Mouse (Mus musculus) ES-E14 (cell line): ENCODE measurements around the gene Jade1. TPM values are rescaled to one million over a fixed set of nuclear protein-coding genes. Genes with fewer than 3 reads are reported as not detected.

Experiments
- DNase-seq: peaks from one replicate; pipeline ENCODE4 v3.0.0-alpha.2; 2013; ENCODE audit warnings: low read depth, low spot score
- H3K27ac ChIP-seq: 2 replicates; pipeline ENCODE4 v1.5.1; 2012; ENCODE audit warnings: low read depth, mild to moderate bottlenecking, low read length, moderate library complexity, mixed read lengths; ENCODE audit not compliant: poor library complexity, insufficient read depth, severe bottlenecking
- H3K36me3 ChIP-seq: 2 replicates; pipeline ENCODE4 v1.6.1; 2012; ENCODE audit warnings: mild to moderate bottlenecking, low read length, moderate library complexity, mixed read lengths; ENCODE audit not compliant: control insufficient read depth, poor library complexity, insufficient read depth, severe bottlenecking
- H3K4me1 ChIP-seq, 2 experiments: fragments of 150-350 bp in 1 of 2; sonication (generic) in 1 of 2; 2 replicates each; pipeline ENCODE4 v1.6.1; 2012; ENCODE audit warnings: low read length in 2 of 2, mild to moderate bottlenecking in 1 of 2, mixed read lengths in 1 of 2; ENCODE audit not compliant: control insufficient read depth in 2 of 2, insufficient read depth in 2 of 2, poor library complexity in 1 of 2
- H3K4me3 ChIP-seq, 2 experiments: fragments of 150-350 bp in 1 of 2; sonication (generic) in 1 of 2; 2 replicates each; pipeline ENCODE4 v1.5.1; 2012; ENCODE audit warnings: low read length in 2 of 2, low read depth in 1 of 2, mild to moderate bottlenecking in 1 of 2, mixed read lengths in 1 of 2; ENCODE audit not compliant: insufficient read depth in 1 of 2, poor library complexity in 1 of 2, severe bottlenecking in 1 of 2
- H3K9ac ChIP-seq: 2 replicates; pipeline ENCODE4 v1.6.1; 2012; ENCODE audit warnings: low read depth, mild to moderate bottlenecking, low read length, mixed read lengths; ENCODE audit not compliant: poor library complexity, insufficient read depth, severe bottlenecking
- H3K9me3 ChIP-seq: fragments of 150-350 bp; sonication (generic); 2 replicates; pipeline ENCODE4 v1.6.1; 2012; ENCODE audit warnings: low read depth, mild to moderate bottlenecking, low read length; ENCODE audit not compliant: control insufficient read depth, insufficient read depth
- CHD2 ChIP-seq: IDR thresholded peaks from 2 replicates; pipeline ENCODE4 v1.6.1; 2014; ENCODE audit warnings: mild to moderate bottlenecking, low read depth, low read length, inconsistent platforms
- HCFC1 ChIP-seq: IDR thresholded peaks from 2 replicates; pipeline ENCODE4 v1.6.1; 2012; ENCODE audit warnings: low read length, inconsistent platforms, borderline replicate concordance; ENCODE audit not compliant: insufficient read depth
- MAFK ChIP-seq: IDR thresholded peaks from 2 replicates; pipeline ENCODE4 v1.6.1; 2014; ENCODE audit warnings: mild to moderate bottlenecking, low read depth, low read length, inconsistent platforms; ENCODE audit not compliant: insufficient read depth
- ZC3H11A ChIP-seq: IDR thresholded peaks from 2 replicates; pipeline ENCODE4 v1.6.1; 2012; ENCODE audit warnings: low read depth, mild to moderate bottlenecking, inconsistent platforms, low read length, borderline replicate concordance
- ZNF384 ChIP-seq: IDR thresholded peaks from 2 replicates; pipeline ENCODE4 v1.6.1; 2012; ENCODE audit warnings: low read depth, low read length, inconsistent platforms
- in situ Hi-C, 2 experiments: fragments of 600-800 bp; cut with MboI; formaldehyde crosslinking; loops; one replicate each; pipeline ENCODE4 v1.15.1; 2025; ENCODE audit warnings: low sequenced_read_pairs in 2 of 2, inconsistent platforms in 1 of 2; ENCODE audit not compliant: unreplicated experiment in 2 of 2
- total RNA-seq: library from RNA; depleted of rRNA; stranded (reverse); fragments of 300-350 nt; gene quantifications from 2 replicates; pipeline ENCODE4 v1.2.3, GENCODE M21; 2012

The Jade1 gene
- total RNA-seq, 1 experiment, result 218 TPM

- peaks cover 67% of the 10 kb centered on the region for H3K36me3 ChIP-seq
- H3K27ac ChIP-seq, result no peak overlapping the region
- in situ Hi-C loops, result no loop called here
- H3K9me3 ChIP-seq, result no peaks in the 10 kb centered on the region
- TF ChIP-seq ZC3H11A (no peak), HCFC1 (no peak)
- no peak overlapping the region for H3K4me3 ChIP-seq
- H3K4me1 ChIP-seq, result peaks cover 6 to 35% of the 10 kb centered on the region in 2 experiments
- no peak for DNase-seq
- H3K9ac ChIP-seq, result no peak overlapping the region
Measured at GRCm38 (mm10) chr3:41575971-41576370, 20.4 kb downstream of the Jade1 start.

GRCm38 (mm10) chr3:41577240-41577639 is 21.7 kb downstream of the Jade1 start:
- Histone ChIP-seq H3K9me3 (no peaks in the 10 kb centered on the region), H3K4me3 (no peak overlapping the region), H3K36me3 (peaks cover 70% of the 10 kb centered on the region), H3K27ac (no peak overlapping the region), H3K4me1 (peaks cover 6 to 37% of the 10 kb centered on the region in 2 experiments), H3K9ac (no peak overlapping the region)
- DNase-seq, result no peak
- in situ Hi-C loops, result no loop called here
- TF ChIP-seq ZNF384 (no peak), MAFK (no peak), HCFC1 (no peak), ZC3H11A (no peak), CHD2 (no peak)

DNA sequence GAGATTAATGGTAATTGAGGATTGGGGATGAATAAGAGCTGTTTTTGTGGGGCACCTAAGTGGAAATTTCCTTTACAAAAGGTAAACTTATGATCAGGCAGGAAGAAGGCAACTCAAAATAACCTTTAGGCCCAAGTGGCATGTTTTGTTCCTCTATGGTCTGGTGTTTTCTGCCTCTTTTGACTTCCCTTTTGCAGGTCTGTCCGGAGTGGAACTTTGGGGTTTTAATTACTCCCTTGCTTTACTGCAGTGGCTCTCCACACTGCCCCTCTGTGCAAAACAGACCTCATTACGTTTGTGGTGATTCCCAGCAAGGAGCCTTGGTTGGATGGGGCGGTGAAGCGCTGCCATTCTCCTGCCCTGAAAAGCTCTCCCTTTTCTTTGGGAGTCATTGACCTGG is 24.3 kb downstream of the Jade1 start:
- H3K4me1 ChIP-seq, result peaks cover 5 to 36% of the 10 kb centered on the region in 2 experiments
- H3K36me3 ChIP-seq, result peaks cover 79% of the 10 kb centered on the region
- no peak for DNase-seq
- no peak overlapping the region for H3K4me3 ChIP-seq
- in situ Hi-C loops, result no loop called here
- H3K9ac ChIP-seq, result no peak overlapping the region
- TF ChIP-seq CHD2, result no peak
- no peak for TF ChIP-seq HCFC1
- TF ChIP-seq MAFK, result no peak
- TF ChIP-seq ZC3H11A, result no peak
- no peak for TF ChIP-seq ZNF384
- no peaks in the 10 kb centered on the region for H3K9me3 ChIP-seq
- H3K27ac ChIP-seq, result no peak overlapping the region

DNA sequence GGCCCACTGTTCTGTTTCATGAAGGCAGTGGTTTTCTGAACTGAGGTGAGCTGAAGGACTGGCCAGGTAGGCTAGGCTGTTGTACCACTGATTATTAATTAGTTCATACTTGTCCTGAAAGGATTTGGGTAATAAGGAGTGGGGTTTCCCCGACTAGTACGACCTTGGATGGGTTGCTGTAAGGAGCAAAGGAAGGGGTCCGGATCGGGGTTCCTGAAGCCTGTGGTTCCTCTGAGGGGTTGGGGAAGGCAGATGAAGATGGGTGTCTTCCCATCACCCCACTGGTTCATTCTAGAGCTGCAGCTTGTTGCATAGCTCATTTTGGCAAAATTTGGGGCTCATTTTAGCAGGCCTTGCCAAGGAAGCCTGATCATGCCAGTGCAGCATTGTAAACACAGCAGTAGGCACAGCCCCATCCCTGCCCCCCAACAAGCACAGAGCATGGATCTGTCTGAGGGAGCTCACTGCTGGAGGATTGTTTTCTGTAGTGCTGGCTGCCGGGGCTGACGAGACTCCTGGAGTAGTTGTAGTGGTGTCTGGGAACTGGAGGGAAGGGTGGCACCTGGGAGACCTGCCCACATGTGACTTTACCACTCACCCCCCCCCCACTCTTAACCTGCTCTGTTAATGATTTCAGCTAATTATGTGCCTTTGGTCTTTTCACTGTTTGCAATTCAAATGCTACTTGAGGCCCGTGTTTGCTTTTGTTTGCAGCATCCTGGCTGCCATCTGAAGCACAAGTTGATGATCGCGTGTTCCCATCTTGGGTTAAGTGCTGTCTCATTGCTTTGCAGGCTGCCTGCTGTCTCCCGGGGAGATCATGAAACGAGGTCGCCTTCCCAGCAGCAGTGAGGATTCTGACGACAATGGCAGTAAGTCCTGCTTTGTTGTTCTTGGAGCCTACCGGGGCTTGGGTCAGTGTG is 25.1 kb downstream of the Jade1 start:
- in situ Hi-C loops, result no loop called here
- TF ChIP-seq ZNF384 (no peak), ZC3H11A (no peak), CHD2 (no peak), HCFC1 (no peak), MAFK (no peak)
- Histone ChIP-seq H3K9me3 (no peaks in the 10 kb centered on the region), H3K4me1 (peaks cover 5 to 33% of the 10 kb centered on the region in 2 experiments), H3K36me3 (peaks cover 77% of the 10 kb centered on the region), H3K27ac (no peak overlapping the region), H3K4me3 (no peak overlapping the region), H3K9ac (no peak overlapping the region)
- DNase-seq, result no peak
